Mouse (Mus musculus): ENCODE data around the gene Gm20816.
"Not testable (repeated sequence)": the region's sequence is repeated elsewhere in the genome, so short reads cannot be mapped to it uniquely, and the experiment has no call there.

Gm20816 gene

GRCm38 (mm10) chrY:68537655-68538054 is at the start of gene Gm20816:
Gene Gm20816, plus strand, starts transcription at chrY:68537955.
- DNase-seq (ENCODE audit: low spot score in 2 of 2) = not testable (repeated sequence)

All from left cerebral cortex, adult 9 months (tissue).